Mouse (Mus musculus) small intestine, adult 2 months (tissue): ENCODE results near the gene Tnfsf10.

Experiments
- CTCF ChIP-seq: fragments of 200-500 bp; IDR thresholded peaks from 2 replicates; pipeline ENCODE4 v1.5.1; 2012; ENCODE audit warnings: low read depth, mild to moderate bottlenecking, control low read depth, inconsistent platforms, low read length, moderate library complexity, mixed read lengths; ENCODE audit not compliant: insufficient replicate concordance, insufficient read length; ENCODE audit errors: extremely low read depth
- POLR2A ChIP-seq: fragments of 200-500 bp; IDR thresholded peaks from 2 replicates; pipeline ENCODE4 v1.6.1; 2012; ENCODE audit warnings: low read depth, mild to moderate bottlenecking, control low read depth, inconsistent platforms, low read length, moderate library complexity

DNA sequence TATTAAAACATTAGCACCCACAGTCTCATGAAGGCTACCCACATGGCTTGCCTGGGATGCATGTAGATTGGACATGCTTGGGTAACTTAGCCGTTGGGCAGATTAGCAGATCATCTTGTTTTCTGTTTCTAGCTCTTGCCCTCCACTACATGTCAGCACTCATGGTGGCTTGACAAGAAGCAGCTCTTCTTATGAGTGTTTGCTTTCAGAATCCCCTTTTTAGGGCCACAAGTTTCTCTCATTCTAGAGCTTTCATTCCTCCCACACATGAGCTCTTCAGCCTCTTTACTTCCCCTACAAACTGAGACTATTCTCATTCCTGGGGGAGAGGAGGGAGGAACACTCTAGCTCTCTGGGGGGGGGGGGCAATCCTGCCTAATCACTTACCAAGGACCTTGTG lies 73.1 kb downstream of the Tnfsf10 start:
- TF ChIP-seq POLR2A (no peak), CTCF (no peak)
